Mouse (Mus musculus) midbrain, postnatal 0 days (tissue): Measurements from ENCODE around the gene Gsn. TPM values are rescaled to one million over a fixed set of nuclear protein-coding genes. Genes with fewer than 3 reads are reported as not detected.

ENCODE experiments used
- ATAC-seq: fragments of 200-750 bp; cut with Nextera tagmentation; 2 replicates; pipeline ENCODE4 v1.8.0; 2017; ENCODE audit warnings: moderate number of reproducible peaks, mild to moderate bottlenecking, moderate TSS enrichment, moderate library complexity; ENCODE audit not compliant: low FRiP score
- DNase-seq: peaks from one replicate; pipeline ENCODE4 v3.0.0-alpha.2; 2015; ENCODE audit warnings: low spot score
- H3K27ac ChIP-seq: fragments of 300-500 bp; sonication (generic); 2 replicates; pipeline ENCODE4 v1.5.1; 2014; ENCODE audit warnings: low read depth, mild to moderate bottlenecking, low read length, mixed read lengths
- H3K27me3 ChIP-seq: fragments of 300-500 bp; sonication (generic); 2 replicates; pipeline ENCODE4 v1.6.1; 2014; ENCODE audit warnings: low read length, control low read depth, mixed read lengths; ENCODE audit not compliant: insufficient read depth
- H3K36me3 ChIP-seq: fragments of 300-500 bp; sonication (generic); 2 replicates; pipeline ENCODE4 v1.6.1; 2014; ENCODE audit warnings: low read length, control low read depth, mixed read lengths; ENCODE audit not compliant: insufficient read depth
- H3K4me1 ChIP-seq: fragments of 300-500 bp; sonication (generic); 2 replicates; pipeline ENCODE4 v1.6.1; 2014; ENCODE audit warnings: mild to moderate bottlenecking, control low read depth, antibody characterized with exemption, low read length, mixed read lengths; ENCODE audit not compliant: insufficient read depth
- H3K4me2 ChIP-seq: fragments of 300-500 bp; sonication (generic); 2 replicates; pipeline ENCODE4 v1.6.1; 2014; ENCODE audit warnings: low read depth, mild to moderate bottlenecking, low read length, mixed read lengths; ENCODE audit not compliant: poor library complexity, severe bottlenecking
- H3K4me3 ChIP-seq: fragments of 300-500 bp; sonication (generic); 2 replicates; pipeline ENCODE4 v1.5.1; 2014; ENCODE audit warnings: low read depth, mild to moderate bottlenecking, low read length, moderate library complexity
- H3K9ac ChIP-seq: fragments of 300-500 bp; sonication (generic); replicated peaks from 2 replicates; pipeline ENCODE4 v1.6.1; 2014; ENCODE audit warnings: mild to moderate bottlenecking, low read length, moderate library complexity, mixed read lengths; ENCODE audit not compliant: poor library complexity, severe bottlenecking
- H3K9me3 ChIP-seq: fragments of 300-500 bp; sonication (generic); 2 replicates; pipeline ENCODE4 v1.6.1; 2016; ENCODE audit warnings: low read length, control low read depth
- CTCF ChIP-seq: IDR thresholded peaks from 2 replicates; pipeline ENCODE4 v1.5.1; 2016; ENCODE audit warnings: antibody characterized with exemption, mild to moderate bottlenecking
- WGBS: fragments of 180-500 bp; shearing (Covaris S2); extraction: QIAGEN DNeasy Blood & Tissue Kit; methylation state at CpG from one replicate; pipeline ENCODE4 v1.1.7; 2014; 5-methylcytosine and 5-hydroxymethylcytosine counted together
- polyA plus RNA-seq: library from polyadenylated mRNA; unstranded; fragments of >200 nt; fragmentation: Nextera tagmentation; extraction: Ambion mirVana; gene quantifications from 2 replicates; pipeline ENCODE4 v1.2.1, GENCODE M21; 2015
- total RNA-seq: library from RNA; depleted of rRNA; stranded (reverse); fragments of >200 nt; gene quantifications from 2 replicates; pipeline ENCODE4 v1.2.3, GENCODE M21; 2014

Gene Gsn
- total and polyA plus RNA-seq, 2 experiments from 2014 or later: 26.2 to 39.1 TPM

DNA sequence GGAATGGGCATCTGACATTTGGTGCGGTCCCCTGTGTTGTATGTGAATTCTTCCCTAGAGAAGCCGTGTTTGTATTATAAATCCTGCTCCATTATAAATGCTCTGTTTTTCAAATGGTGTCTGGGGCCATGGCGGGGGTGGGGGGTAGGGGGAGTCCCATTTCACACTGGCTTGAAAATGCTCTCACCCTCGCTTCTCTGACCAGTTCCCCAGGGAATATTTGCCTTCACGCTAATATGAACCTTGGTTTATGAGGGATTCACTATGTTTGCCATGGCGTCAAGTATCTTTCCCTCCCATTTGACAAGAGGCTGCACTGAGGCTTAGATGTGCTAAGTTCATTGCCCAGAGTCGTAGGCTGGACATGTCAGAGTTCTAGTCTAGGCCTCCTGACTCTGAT is 718 bp upstream of the Gsn start:
- ATAC-seq (no peak), DNase-seq (no peak)
- no peaks in the 10 kb centered on the region for H3K36me3 ChIP-seq
- no peak overlapping the region for H3K27ac ChIP-seq
- H3K27me3 ChIP-seq: 0 out of 2 replicates have a peak, but pooled peaks cover 3% of the 10 kb centered on the region
- no peak overlapping the region for H3K4me2 ChIP-seq
- H3K9ac ChIP-seq: no peak overlapping the region
- TF ChIP-seq CTCF: no peak
- H3K4me1 ChIP-seq: peaks cover 6% of the 10 kb centered on the region; the same call in 1 of the 2 replicates
- H3K4me3 ChIP-seq: no peak overlapping the region
- 70% methylated on average over 7 of the region's 7 CpGs for WGBS
- no peaks in the 10 kb centered on the region for H3K9me3 ChIP-seq

GRCm38 (mm10) chr2:35256932-35257331 is 752 bp downstream of the Gsn start:
- no peak for TF ChIP-seq CTCF
- 49% methylated on average over 8 of the region's 8 CpGs for WGBS
- H3K4me3 ChIP-seq: peak overlapping the region; percentile 54; the same call in 1 of the 2 replicates
- DNase-seq (no peak), ATAC-seq (no peak)
- no peaks in the 10 kb centered on the region for H3K9me3 ChIP-seq
- H3K27ac ChIP-seq: no peak overlapping the region
- H3K4me2 ChIP-seq: peak overlapping the region; percentile 92
- H3K27me3 ChIP-seq: 0 out of 2 replicates have a peak, but pooled peaks cover 3% of the 10 kb centered on the region
- H3K36me3 ChIP-seq: no peaks in the 10 kb centered on the region
- peaks cover 6% of the 10 kb centered on the region; the same call in 1 of the 2 replicates for H3K4me1 ChIP-seq
- no peak overlapping the region for H3K9ac ChIP-seq

GRCm38 (mm10) chr2:35257886-35258285 is 1.7 kb downstream of the Gsn start:
- Histone ChIP-seq H3K27me3 (0 out of 2 replicates have a peak, but pooled peaks cover 3% of the 10 kb centered on the region), H3K36me3 (no peaks in the 10 kb centered on the region), H3K4me1 (peaks cover 6% of the 10 kb centered on the region; the same call in 1 of the 2 replicates), H3K9me3 (no peaks in the 10 kb centered on the region), H3K4me2 (no peak overlapping the region), H3K4me3 (no peak overlapping the region), H3K9ac (no peak overlapping the region), H3K27ac (no peak overlapping the region)
- TF ChIP-seq CTCF: no peak
- DNase-seq: no peak
- ATAC-seq: no peak
- WGBS: 83% methylated on average over 2 of the region's 2 CpGs

GRCm38 (mm10) chr2:35258590-35258989 is 2.4 kb downstream of the Gsn start:
- no peak for TF ChIP-seq CTCF
- 91% methylated on average over 4 of the region's 4 CpGs for WGBS
- no peak for DNase-seq
- Histone ChIP-seq H3K27ac (no peak overlapping the region), H3K4me2 (no peak overlapping the region), H3K36me3 (no peaks in the 10 kb centered on the region), H3K4me3 (no peak overlapping the region), H3K27me3 (0 out of 2 replicates have a peak, but pooled peaks cover 3% of the 10 kb centered on the region), H3K9me3 (no peaks in the 10 kb centered on the region), H3K9ac (no peak overlapping the region), H3K4me1 (peaks cover 6% of the 10 kb centered on the region; the same call in 1 of the 2 replicates)
- no peak for ATAC-seq

- no peak for DNase-seq
- TF ChIP-seq CTCF: no peak
- no peak overlapping the region for H3K4me2 ChIP-seq
Observed at GRCm38 (mm10) chr2:35259338-35260080, 3.3 kb downstream of the Gsn start.

GRCm38 (mm10) chr2:35260291-35260690 is 4.1 kb downstream of the Gsn start:
- H3K27me3 ChIP-seq: 0 out of 2 replicates have a peak, but pooled peaks cover 3% of the 10 kb centered on the region
- H3K4me2 ChIP-seq: no peak overlapping the region
- no peaks in the 10 kb centered on the region for H3K36me3 ChIP-seq
- DNase-seq (no peak), ATAC-seq (no peak)
- H3K9ac ChIP-seq: no peak overlapping the region
- 88% methylated on average over 1 of the region's 1 CpGs for WGBS
- H3K4me3 ChIP-seq: no peak overlapping the region
- no peaks in the 10 kb centered on the region for H3K9me3 ChIP-seq
- H3K27ac ChIP-seq: no peak overlapping the region
- H3K4me1 ChIP-seq: peaks cover 6% of the 10 kb centered on the region; the same call in 1 of the 2 replicates
- no peak for TF ChIP-seq CTCF

More at GRCm38 (mm10) chr2:35259338-35260080, 3.3 kb downstream of the Gsn start:
- no peak overlapping the region for H3K4me3 ChIP-seq
- no peak overlapping the region for H3K9ac ChIP-seq
- no peak overlapping the region for H3K27ac ChIP-seq
- 64% methylated on average over 13 of the region's 13 CpGs for WGBS
- no peaks in the 10 kb centered on the region for H3K9me3 ChIP-seq
- no peaks in the 10 kb centered on the region for H3K36me3 ChIP-seq
- 0 out of 2 replicates have a peak, but pooled peaks cover 3% of the 10 kb centered on the region for H3K27me3 ChIP-seq
- H3K4me1 ChIP-seq: peaks cover 6% of the 10 kb centered on the region; the same call in 1 of the 2 replicates
- no peak for ATAC-seq
